Mouse (Mus musculus): ENCODE results near the gene Il20rb.

- TF ChIP-seq TAL1 (IDR thresholded peaks at IDR 0.05; ENCODE audit: low read length) (no peak), GATA1 (IDR thresholded peaks at IDR 0.05; ENCODE audit: low read length) (no peak)
Observed at GRCm38 (mm10) chr9:100466743-100467142, 19.8 kb downstream of the Il20rb start.
